Mouse (Mus musculus) lung, postnatal 0 days (tissue): ENCODE measurements around the gene Polr1d.

ENCODE experiments used
- CTCF ChIP-seq: IDR thresholded peaks from 2 replicates; pipeline ENCODE4 v1.5.1; 2016; ENCODE audit warnings: antibody characterized with exemption, mild to moderate bottlenecking
- EP300 ChIP-seq: IDR thresholded peaks from 2 replicates; pipeline ENCODE4 v1.6.1; 2016; ENCODE audit warnings: antibody characterized with exemption, mild to moderate bottlenecking, control low read depth

DNA sequence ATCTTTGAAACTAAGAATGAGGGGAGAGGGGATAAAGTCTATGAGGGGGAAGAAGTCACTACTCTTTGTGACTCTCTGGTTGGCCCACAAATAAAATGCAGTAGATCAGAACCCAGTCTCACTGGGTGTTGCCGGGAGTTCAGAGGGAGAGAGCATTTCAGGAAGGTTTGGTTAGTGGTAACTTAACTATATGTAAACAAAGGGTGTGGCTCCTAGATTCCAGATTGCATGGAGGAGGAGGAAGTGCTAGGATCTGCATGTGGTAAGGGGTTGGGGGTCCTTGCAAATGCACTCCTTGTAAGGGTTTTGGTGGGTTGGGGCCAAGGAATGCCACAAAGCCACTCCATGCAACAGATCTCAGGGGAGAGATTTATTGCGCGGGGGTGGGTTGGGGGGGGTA is 79.5 kb downstream of the Polr1d start:
- no peak for TF ChIP-seq CTCF
- no peak for TF ChIP-seq EP300
